Comparison of ENCODE assay signal across 10 mouse cellular contexts in the genomic region with DNA sequence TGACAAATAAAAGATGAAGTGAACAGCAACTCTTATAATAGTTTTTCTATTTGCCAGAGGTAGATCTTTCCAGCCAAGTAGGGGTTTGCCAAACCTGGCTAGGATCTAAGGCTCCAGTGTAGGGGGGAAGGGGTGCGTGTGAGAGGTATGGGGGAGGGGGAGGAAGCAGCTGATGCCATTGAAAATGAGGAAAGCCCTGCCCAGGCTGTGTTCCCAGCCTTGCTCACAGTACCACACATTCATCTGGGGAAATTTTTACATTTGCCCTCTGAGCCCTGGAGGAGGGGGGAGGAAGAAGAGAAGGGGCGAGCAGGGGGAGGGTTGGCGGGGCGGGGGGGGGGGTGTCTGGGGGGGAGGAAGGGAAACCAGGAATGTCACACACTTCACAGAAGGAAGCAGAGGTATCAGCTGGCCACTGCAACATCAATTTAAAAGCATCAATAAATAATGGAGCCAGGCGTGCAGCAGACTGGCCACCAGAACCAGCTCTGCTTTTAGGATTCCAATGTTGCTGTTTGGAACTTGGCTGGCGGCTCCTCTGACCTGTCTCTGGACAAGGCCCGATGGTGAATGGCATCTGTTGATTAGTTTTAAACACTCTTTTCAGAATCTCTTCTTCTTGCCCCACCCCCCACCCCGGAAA. TPM values are rescaled to one million over a fixed set of nuclear protein-coding genes. Genes with fewer than 3 reads are reported as not detected.
A peak's percentile ranks its signal among the peaks of the same experiment; 100 is the strongest.
DNase-seq lines count a peak whose midpoint lies in the region; ATAC-seq and TF ChIP-seq lines count a peak whose summit lies in the region.
"Had no signal": no experiment of that assay in that cellular context is flagged by ENCODE, and none has a peak within 500 bp of the region (broad histone marks: within the 10 kb centered on the region; RNA-seq: fewer than 3 reads in every experiment).

No protein-coding gene starts in this region.

- H3K4me3 ChIP-seq in forebrain, embryonic 11.5 days (ENCODE audit: low read depth, low read length), result no peak overlapping the region
- H3K4me3 ChIP-seq in forebrain, postnatal 0 days (ENCODE audit: low read depth, low read length), result no peak overlapping the region
- H3K4me3 ChIP-seq in midbrain, embryonic 12.5 days, result no peak overlapping the region
- no peak overlapping the region for H3K4me3 ChIP-seq in midbrain, embryonic 16.5 days (ENCODE audit: low read depth, low read length)
- H3K4me3 ChIP-seq in hindbrain, embryonic 12.5 days, result no peak overlapping the region
- H3K4me3 ChIP-seq in midbrain, embryonic 13.5 days (replicated peaks), result no peak overlapping the region

- no peaks in the 10 kb centered on the region for H3K27me3 ChIP-seq in forebrain, embryonic 11.5 days (ENCODE audit: control insufficient read depth, insufficient read depth, low read length)
- no peaks in the 10 kb centered on the region for H3K27me3 ChIP-seq in forebrain, postnatal 0 days (ENCODE audit: insufficient read depth, low read length)
- H3K27me3 ChIP-seq in midbrain, embryonic 12.5 days, result no peaks in the 10 kb centered on the region
- no peaks in the 10 kb centered on the region for H3K27me3 ChIP-seq in midbrain, embryonic 16.5 days (ENCODE audit: control insufficient read depth, insufficient read depth, low read depth, low read length)
- H3K27me3 ChIP-seq in hindbrain, embryonic 12.5 days, result no peaks in the 10 kb centered on the region
- H3K27me3 ChIP-seq in midbrain, embryonic 13.5 days, result no peaks in the 10 kb centered on the region
- H3K27me3 ChIP-seq: Patski had no signal

- DNase-seq in forebrain, embryonic 11.5 days (ENCODE audit: low spot score), result no peak
- no peak for DNase-seq in forebrain, postnatal 0 days
- DNase-seq in gastrocnemius, postnatal 10 days, result no peak
- DNase-seq: kidney, postnatal 25 days had no signal

- H3K4me1 ChIP-seq in forebrain, embryonic 11.5 days (replicated peaks; ENCODE audit: control insufficient read depth, insufficient read depth, low read length), result peaks cover 6% of the 10 kb centered on the region; the same call in 1 of the 2 replicates
- no peaks in the 10 kb centered on the region for H3K4me1 ChIP-seq in forebrain, postnatal 0 days (ENCODE audit: insufficient read depth)
- H3K4me1 ChIP-seq in midbrain, embryonic 12.5 days, result peaks cover 18% of the 10 kb centered on the region
- peaks cover 14% of the 10 kb centered on the region for H3K4me1 ChIP-seq in midbrain, embryonic 16.5 days (ENCODE audit: control insufficient read depth, insufficient read depth, low read length)
- H3K4me1 ChIP-seq in hindbrain, embryonic 12.5 days, result peaks cover 30% of the 10 kb centered on the region
- peaks cover 27% of the 10 kb centered on the region for H3K4me1 ChIP-seq in midbrain, embryonic 13.5 days (replicated peaks)

- ATAC-seq in forebrain, embryonic 11.5 days (replicated peaks; ENCODE audit: low FRiP score), result peak; percentile 49; the same call in 1 of the 2 replicates
- ATAC-seq in forebrain, postnatal 0 days, result no peak
- peak; percentile 68 for ATAC-seq in midbrain, embryonic 12.5 days (ENCODE audit: low FRiP score, low read depth)
- ATAC-seq in midbrain, embryonic 16.5 days, result no peak
- ATAC-seq in hindbrain, embryonic 12.5 days (ENCODE audit: low FRiP score), result peak; percentile 84
- ATAC-seq in midbrain, embryonic 13.5 days, result 0 out of 2 replicates have a peak, but pooled peaks have one; percentile 60
- no peak for ATAC-seq in megakaryocyte, adult 5-6 weeks (ENCODE audit: poor library complexity, severe bottlenecking)
- ATAC-seq: Patski had no signal

- H3K9me3 ChIP-seq in forebrain, embryonic 11.5 days (ENCODE audit: control insufficient read depth, low read length), result no peaks in the 10 kb centered on the region
- H3K9me3 ChIP-seq in forebrain, postnatal 0 days (ENCODE audit: low read length), result no peaks in the 10 kb centered on the region
- no peaks in the 10 kb centered on the region for H3K9me3 ChIP-seq in midbrain, embryonic 12.5 days
- no peaks in the 10 kb centered on the region for H3K9me3 ChIP-seq in midbrain, embryonic 16.5 days (replicated peaks; ENCODE audit: control insufficient read depth, low read length, poor library complexity, severe bottlenecking)
- no peaks in the 10 kb centered on the region for H3K9me3 ChIP-seq in hindbrain, embryonic 12.5 days (replicated peaks)
- H3K9me3 ChIP-seq in midbrain, embryonic 13.5 days, result no peaks in the 10 kb centered on the region

- H3K27ac ChIP-seq in forebrain, embryonic 11.5 days (ENCODE audit: low read depth, low read length), result no peak overlapping the region
- H3K27ac ChIP-seq in forebrain, postnatal 0 days (ENCODE audit: low read depth, low read length), result no peak overlapping the region
- H3K27ac ChIP-seq in midbrain, embryonic 12.5 days (replicated peaks), result no peak overlapping the region
- no peak overlapping the region for H3K27ac ChIP-seq in midbrain, embryonic 16.5 days (ENCODE audit: low read length)
- H3K27ac ChIP-seq in hindbrain, embryonic 12.5 days, result peak overlapping the region; percentile 52; the same call in 1 of the 2 replicates
- H3K27ac ChIP-seq in midbrain, embryonic 13.5 days, result no peak overlapping the region

- H3K4me2 ChIP-seq in forebrain, embryonic 11.5 days (ENCODE audit: low read depth, low read length, severe bottlenecking), result no peak overlapping the region
- H3K4me2 ChIP-seq in forebrain, postnatal 0 days (ENCODE audit: low read depth), result no peak overlapping the region
- no peak overlapping the region for H3K4me2 ChIP-seq in midbrain, embryonic 12.5 days (replicated peaks)
- H3K4me2 ChIP-seq in midbrain, embryonic 16.5 days (ENCODE audit: low read length), result no peak overlapping the region
- 0 out of 2 replicates have a peak overlapping the region, but pooled peaks have one; percentile 13 for H3K4me2 ChIP-seq in hindbrain, embryonic 12.5 days (replicated peaks)
- no peak overlapping the region for H3K4me2 ChIP-seq in midbrain, embryonic 13.5 days (replicated peaks)

- H3K36me3 ChIP-seq in forebrain, embryonic 11.5 days (ENCODE audit: control insufficient read depth, insufficient read depth, low read length), result no peaks in the 10 kb centered on the region
- no peaks in the 10 kb centered on the region for H3K36me3 ChIP-seq in forebrain, postnatal 0 days (ENCODE audit: insufficient read depth)
- H3K36me3 ChIP-seq in midbrain, embryonic 12.5 days, result no peaks in the 10 kb centered on the region
- H3K36me3 ChIP-seq in midbrain, embryonic 16.5 days (ENCODE audit: control insufficient read depth, insufficient read depth, low read length), result no peaks in the 10 kb centered on the region
- H3K36me3 ChIP-seq in hindbrain, embryonic 12.5 days, result no peaks in the 10 kb centered on the region
- H3K36me3 ChIP-seq in midbrain, embryonic 13.5 days, result no peaks in the 10 kb centered on the region

- WGBS in forebrain, embryonic 11.5 days, result 26% methylated on average over 8 of the region's 8 CpGs
- 20% methylated on average over 8 of the region's 8 CpGs for WGBS in forebrain, postnatal 0 days
- 24% methylated on average over 4 of the region's 8 CpGs for WGBS in midbrain, embryonic 12.5 days
- WGBS in midbrain, embryonic 16.5 days, result 21% methylated on average over 8 of the region's 8 CpGs
- WGBS in hindbrain, embryonic 12.5 days, result 18% methylated on average over 6 of the region's 8 CpGs
- 26% methylated on average over 6 of the region's 8 CpGs for WGBS in midbrain, embryonic 13.5 days

- TF ChIP-seq CTCF in forebrain, postnatal 0 days (IDR thresholded peaks at IDR 0.05; ENCODE audit: low read depth), result no peak

- H3K9ac ChIP-seq in forebrain, embryonic 11.5 days (ENCODE audit: low read length), result no peak overlapping the region
- no peak overlapping the region for H3K9ac ChIP-seq in forebrain, postnatal 0 days
- peak overlapping the region; percentile 32; the same call in 1 of the 2 replicates for H3K9ac ChIP-seq in midbrain, embryonic 12.5 days (replicated peaks)
- no peak overlapping the region for H3K9ac ChIP-seq in midbrain, embryonic 16.5 days (ENCODE audit: low read depth, low read length)
- no peak overlapping the region for H3K9ac ChIP-seq in hindbrain, embryonic 12.5 days
- no peak overlapping the region for H3K9ac ChIP-seq in midbrain, embryonic 13.5 days (replicated peaks)

RNA-seq across cellular contexts. Expression of gene Zfp217, which starts 28.5 kb away (rescaled TPM):
- polyA plus RNA-seq in forebrain, embryonic 11.5 days (2014; fragmentation: Nextera tagmentation; extraction: Ambion mirVana), result 3.8 and 3.9 TPM in 2 replicates
- total RNA-seq in forebrain, postnatal 0 days (2014; rRNA removed), result 3.3 and 3.5 TPM in 2 replicates
- 0.28 and 0.64 TPM in 2 replicates for polyA plus RNA-seq in forebrain, postnatal 0 days (2015; fragmentation: Nextera tagmentation; extraction: Ambion mirVana)
- 3.0 and 3.5 TPM in 2 replicates for polyA plus RNA-seq in midbrain, embryonic 12.5 days (2016; fragmentation: Nextera tagmentation; extraction: Ambion mirVana)
- polyA plus RNA-seq in midbrain, embryonic 16.5 days (2015; fragmentation: Nextera tagmentation; extraction: Ambion mirVana), result 0.87 and 1.0 TPM in 2 replicates
- 3.7 and 3.9 TPM in 2 replicates for polyA plus RNA-seq in hindbrain, embryonic 12.5 days (2016; fragmentation: Nextera tagmentation; extraction: Ambion mirVana)
- polyA plus RNA-seq in midbrain, embryonic 13.5 days (2015; fragmentation: Nextera tagmentation; extraction: Ambion mirVana), result 1.8 and 1.9 TPM in 2 replicates
- 10 to 100 TPM; 10.0 to 12.5 TPM for total RNA-seq in gastrocnemius, postnatal 10 days (2021)
- total RNA-seq in megakaryocyte, adult 5-6 weeks (2015), result 40.4 and 52.3 TPM in 2 replicates
- 50.9 and 62.5 TPM in 2 replicates for total RNA-seq in megakaryocyte, adult 5-6 weeks (2017)

Comparison
In these comparisons a context has a peak if more than half of its experiments do, and no peak if none do; other contexts are left out.
1. ATAC-seq: peak in forebrain, embryonic 11.5 days (single experiment), midbrain, embryonic 12.5 days (single experiment), hindbrain, embryonic 12.5 days (single experiment) and midbrain, embryonic 13.5 days (single experiment); none in forebrain, postnatal 0 days (single experiment), midbrain, embryonic 16.5 days (single experiment) and megakaryocyte, adult 5-6 weeks (single experiment).